Mouse (Mus musculus) E14TG2a.4 (cell line): ENCODE results near the gene Gm3285.

Experiments
- CTCF ChIP-seq: conservative IDR thresholded peaks from 2 replicates; pipeline ENCODE4 v1.5.1; 2014; ENCODE audit warnings: low read length
- POU5F1 ChIP-seq: IDR thresholded peaks from 2 replicates; pipeline ENCODE4 v1.6.1; 2014; ENCODE audit warnings: low read length, borderline replicate concordance

- TF ChIP-seq CTCF: no peak
- TF ChIP-seq POU5F1: no peak
Measured at GRCm38 (mm10) chr10:77880305-77880704, 18.5 kb downstream of the Gm3285 start.
